Mouse (Mus musculus) embryo, embryonic 11.5 days (tissue): ENCODE measurements around the gene Kdm1a.

ENCODE experiments used
- DNase-seq: peaks from one replicate; pipeline ENCODE4 v3.0.0-alpha.2; 2012; ENCODE audit warnings: low read depth, low spot score

The Kdm1a gene

GRCm38 (mm10) chr4:136602018-136602554 is 437 bp downstream of the Kdm1a start:
- DNase-seq = peak; percentile 35

- DNase-seq = peak; percentile 19
Measured at GRCm38 (mm10) chr4:136601476-136601875, 1.0 kb downstream of the Kdm1a start.

GRCm38 (mm10) chr4:136600536-136600935 is 2.0 kb downstream of the Kdm1a start:
- no peak for DNase-seq

- no peak for DNase-seq
Measured at GRCm38 (mm10) chr4:136599869-136600268, 2.7 kb downstream of the Kdm1a start.

DNA sequence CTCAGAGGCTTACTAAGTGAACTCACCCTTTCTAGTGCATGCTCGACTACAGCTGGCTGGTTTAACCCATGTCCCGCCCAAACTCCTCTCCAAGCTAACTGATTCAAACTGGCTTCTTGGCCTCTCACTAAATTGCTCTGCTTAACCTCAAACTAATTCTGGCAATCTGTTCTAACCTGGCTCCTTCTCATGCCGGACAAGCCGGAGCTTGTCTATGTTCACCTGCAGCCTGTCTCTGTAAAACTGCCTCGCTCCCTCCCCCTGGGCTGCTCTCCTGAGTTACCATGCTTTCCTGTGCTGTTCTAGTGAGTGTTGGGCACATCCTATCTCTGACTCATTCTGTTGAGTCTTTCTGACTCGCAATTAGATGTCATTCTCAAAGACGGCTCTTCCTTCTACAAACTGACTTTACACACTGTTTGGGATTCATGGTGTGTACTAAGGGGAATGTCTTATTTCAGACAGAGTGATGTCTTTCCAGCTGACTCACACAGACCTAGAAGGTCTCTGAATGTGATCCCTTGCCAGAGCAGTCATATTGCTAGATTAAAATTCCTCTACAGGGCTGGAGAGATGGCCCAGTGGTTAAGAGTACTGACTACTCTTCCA is 4.2 kb downstream of the Kdm1a start:
- DNase-seq = no peak

- DNase-seq = no peak
Measured at GRCm38 (mm10) chr4:136595221-136595620, 7.3 kb downstream of the Kdm1a start.

DNA sequence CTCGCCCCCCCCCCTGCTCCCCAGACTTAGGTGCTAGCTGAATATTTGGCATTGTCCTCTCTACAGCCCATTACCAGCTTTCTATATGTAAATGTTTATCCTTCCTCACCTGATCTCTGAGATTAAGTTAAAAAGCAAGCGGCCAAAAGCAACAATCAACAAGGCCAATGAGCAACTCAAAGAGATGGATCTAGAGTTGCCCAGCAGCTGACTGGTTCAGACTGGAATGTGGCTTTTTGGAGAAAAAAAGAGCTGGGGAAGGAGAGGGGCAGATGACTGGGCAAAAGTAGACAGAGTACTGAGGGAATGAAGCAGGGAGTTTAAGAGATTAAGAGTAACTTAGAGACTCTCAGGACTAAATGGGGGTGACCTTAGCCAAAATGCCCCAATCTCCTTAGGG is 8.5 kb downstream of the Kdm1a start:
- no peak for DNase-seq

DNA sequence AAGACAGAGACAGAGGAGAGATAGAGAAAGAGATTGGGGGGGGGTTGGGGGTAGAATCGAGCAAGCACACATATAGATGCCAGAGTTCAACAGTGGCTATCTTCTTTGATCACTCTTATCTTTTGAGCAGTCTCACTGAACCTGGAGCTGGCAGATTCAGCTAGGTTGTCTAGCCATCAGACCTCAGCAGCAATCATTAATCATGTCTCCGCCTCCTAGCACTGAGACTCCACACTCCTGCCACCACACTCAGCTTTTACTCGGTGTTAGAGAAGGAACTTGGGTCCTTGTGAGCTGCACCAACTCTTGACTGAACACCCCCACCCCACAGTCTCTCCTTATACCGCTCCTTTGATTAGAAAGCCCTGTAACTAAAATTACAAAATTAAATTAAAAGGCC is 10.4 kb downstream of the Kdm1a start:
- DNase-seq = no peak

DNA sequence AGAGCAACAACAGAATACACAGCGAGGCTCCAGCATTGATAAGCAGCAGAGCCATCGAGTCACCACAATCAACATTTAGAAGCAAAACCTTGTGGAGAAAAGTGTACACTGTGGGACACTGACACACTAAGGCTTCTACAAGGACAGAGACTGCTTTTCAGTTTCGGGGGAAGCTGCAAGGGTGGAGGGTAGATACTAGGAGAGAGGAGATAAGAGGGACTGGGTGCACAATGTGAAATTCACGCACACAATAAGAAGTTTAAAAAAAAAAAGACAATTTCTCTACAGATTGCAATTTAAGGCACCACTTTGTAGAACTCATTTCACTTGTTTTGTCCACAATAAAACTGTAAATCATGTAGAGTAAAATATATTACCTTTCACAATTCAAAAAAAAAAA is 14.5 kb downstream of the Kdm1a start:
- DNase-seq = no peak

DNA sequence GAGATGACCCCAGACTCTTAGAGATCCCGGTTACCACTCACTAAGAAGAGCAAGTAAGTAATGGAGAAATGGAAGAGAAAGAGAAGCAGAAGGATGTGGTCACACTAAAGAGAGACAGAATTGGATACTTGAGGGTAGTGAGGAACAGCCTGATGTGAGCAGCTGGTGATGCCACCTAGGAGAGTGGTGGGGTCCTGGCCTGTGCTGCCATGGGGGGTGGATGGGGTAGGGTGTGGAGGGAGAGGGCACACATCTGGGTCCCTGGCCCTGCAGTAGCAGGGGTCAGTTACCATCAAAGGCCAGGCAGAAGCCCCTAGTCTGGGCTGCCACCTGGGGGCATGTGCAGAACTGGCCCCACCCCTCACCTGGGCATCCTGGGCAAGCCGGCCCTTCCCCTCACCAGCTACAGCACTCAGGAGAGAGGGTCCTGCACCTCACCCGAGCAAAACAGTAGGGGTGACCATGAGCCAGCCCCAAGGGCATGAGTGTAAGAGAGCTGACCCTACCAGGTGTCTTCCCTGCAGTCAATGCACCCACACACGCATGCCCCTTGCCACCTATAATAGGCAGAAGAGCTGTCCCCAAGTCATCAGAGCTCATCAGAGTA is 15.2 kb downstream of the Kdm1a start:
- no peak for DNase-seq

GRCm38 (mm10) chr4:136581885-136582284 is 20.6 kb downstream of the Kdm1a start:
- no peak for DNase-seq

GRCm38 (mm10) chr4:136569998-136570397 is 32.5 kb downstream of the Kdm1a start:
- DNase-seq = no peak

GRCm38 (mm10) chr4:136568629-136569028 is 33.9 kb downstream of the Kdm1a start:
- DNase-seq = no peak

- DNase-seq = no peak
Measured at GRCm38 (mm10) chr4:136562755-136563154, 39.8 kb downstream of the Kdm1a start.

- DNase-seq = no peak
Measured at GRCm38 (mm10) chr4:136560270-136560991, 42.1 kb downstream of the Kdm1a start.

GRCm38 (mm10) chr4:136559690-136560089 is 42.8 kb downstream of the Kdm1a start:
- DNase-seq = no peak

DNA sequence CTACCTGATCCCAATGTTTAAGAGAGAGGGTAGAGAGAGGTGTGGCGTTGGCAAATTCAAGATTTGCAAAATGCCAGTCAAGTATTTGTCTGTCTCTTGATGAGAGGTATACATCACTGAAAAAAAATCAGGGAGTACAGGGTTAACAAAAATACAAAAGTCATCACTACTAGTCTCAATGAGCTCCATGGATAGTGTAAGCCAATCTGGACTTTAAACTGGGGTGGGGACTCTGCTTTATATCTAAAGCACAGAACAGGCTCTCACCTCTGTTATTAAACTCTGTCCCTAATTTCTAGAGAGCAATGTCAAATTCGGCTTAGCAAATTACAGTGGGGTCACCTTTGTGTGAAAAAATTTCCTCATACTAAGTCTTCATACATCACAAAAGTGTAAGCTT is 44.9 kb downstream of the Kdm1a start:
- DNase-seq = no peak

DNA sequence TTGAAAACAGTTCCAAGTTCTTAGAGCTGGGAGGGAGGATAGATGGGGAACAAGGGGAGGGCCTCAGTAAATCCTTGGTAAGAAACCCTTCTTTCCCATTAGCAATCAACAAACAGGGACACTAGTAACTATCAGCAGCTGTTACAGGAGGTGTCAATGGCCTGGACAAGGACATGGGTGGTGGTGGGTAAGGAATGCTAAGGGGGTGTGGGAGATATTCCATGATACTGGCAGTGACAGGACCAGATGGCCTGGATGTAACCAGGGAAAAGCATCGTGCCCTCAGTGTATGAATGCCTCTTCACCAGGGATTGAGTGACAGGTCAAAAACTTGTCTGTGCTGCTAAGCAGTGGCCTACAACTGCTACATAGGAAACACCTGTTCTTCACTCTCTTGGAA is 49.4 kb downstream of the Kdm1a start:
- DNase-seq = no peak

GRCm38 (mm10) chr4:136548381-136548801 is 54.1 kb downstream of the Kdm1a start:
- no peak for DNase-seq

- DNase-seq = no peak
Measured at GRCm38 (mm10) chr4:136547721-136548120, 54.8 kb downstream of the Kdm1a start.

DNA sequence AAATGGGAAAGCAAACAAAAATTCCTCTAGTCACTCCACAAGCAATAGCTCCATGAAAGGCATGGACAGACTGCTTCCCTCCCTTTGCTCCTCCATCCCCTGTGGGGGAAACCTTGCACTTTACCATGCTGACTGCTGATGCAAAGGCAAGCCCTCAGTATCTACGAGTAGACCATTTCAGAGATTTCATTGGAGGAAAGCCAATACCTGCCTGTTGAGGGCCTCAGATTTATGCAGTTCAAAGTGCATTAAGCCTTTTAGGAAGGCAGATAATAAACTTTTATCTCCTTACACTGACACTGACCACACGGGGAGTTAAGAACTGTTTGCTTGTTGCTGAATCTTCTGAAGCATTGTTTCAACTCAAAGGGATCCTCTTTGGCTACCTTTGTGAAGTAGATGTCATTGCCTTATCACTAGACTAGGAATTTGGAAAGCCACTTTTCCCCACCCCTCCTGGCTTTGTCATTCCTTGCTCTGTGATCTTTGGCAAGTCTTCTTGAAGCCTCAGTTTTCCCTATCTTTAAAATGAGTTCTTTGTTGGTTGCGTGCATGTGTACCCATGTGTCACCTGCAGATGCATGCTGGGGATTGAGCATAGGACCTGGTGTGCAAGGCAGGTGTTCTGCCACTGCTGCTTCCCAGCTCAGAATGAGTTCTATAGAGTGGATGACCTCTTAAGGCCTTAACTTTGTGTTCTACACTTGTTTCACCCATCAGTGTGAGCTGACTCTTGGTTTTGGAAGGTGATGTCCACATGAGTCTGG is 56.1 kb downstream of the Kdm1a start:
- no peak for DNase-seq

- DNase-seq = no peak
Measured at GRCm38 (mm10) chr4:136545151-136545550, 57.4 kb downstream of the Kdm1a start.
